Mouse (Mus musculus): ENCODE measurements at regions not wholly inside any gene's neighbourhood (a gene's known extent, or its start where the extent isn't known, plus 50 kb on each side); places are given as distances from the start of the nearest gene placed in this dataset.

GRCm38 (mm10) chr4:21616116-21616515 is 69.6 kb downstream of the Prdm13 start:
- Histone ChIP-seq H3K27me3 (no peaks in the 10 kb centered on the region), H3K4me1 (peaks cover 4% of the 10 kb centered on the region; the same call in 1 of the 2 replicates), H3K9ac (replicated peaks) (no peak overlapping the region), H3K27ac (replicated peaks) (no peak overlapping the region), H3K4me3 (no peak overlapping the region), H3K36me3 (no peaks in the 10 kb centered on the region), H3K4me2 (replicated peaks) (no peak overlapping the region), H3K9me3 (no peaks in the 10 kb centered on the region)
- 86% methylated on average over 5 of the region's 5 CpGs for WGBS
- no peak for ATAC-seq (replicated peaks)

DNA sequence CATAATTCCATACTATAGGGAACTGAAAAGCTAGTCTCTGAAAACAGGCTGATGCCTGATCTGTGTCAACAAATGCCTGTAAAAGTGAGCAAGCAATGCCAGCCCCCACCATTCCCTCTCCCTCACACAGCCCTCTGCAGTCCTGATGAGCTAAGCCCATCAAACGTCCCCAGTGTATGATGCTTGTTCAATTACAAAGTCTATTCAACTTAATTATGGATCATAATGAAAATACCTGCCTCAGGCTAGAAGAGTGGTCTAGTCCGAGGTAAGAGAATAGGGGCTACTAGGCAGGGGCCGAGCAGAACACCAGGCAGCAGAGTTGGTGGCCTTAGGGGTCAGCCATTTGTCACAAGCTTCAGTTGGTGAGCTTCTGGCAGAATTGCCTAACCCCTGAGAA is 71.3 kb downstream of the Prdm13 start:
- WGBS: 36% methylated on average over 3 of the region's 3 CpGs
- no peak for ATAC-seq (replicated peaks)
- H3K9me3 ChIP-seq: no peaks in the 10 kb centered on the region

DNA sequence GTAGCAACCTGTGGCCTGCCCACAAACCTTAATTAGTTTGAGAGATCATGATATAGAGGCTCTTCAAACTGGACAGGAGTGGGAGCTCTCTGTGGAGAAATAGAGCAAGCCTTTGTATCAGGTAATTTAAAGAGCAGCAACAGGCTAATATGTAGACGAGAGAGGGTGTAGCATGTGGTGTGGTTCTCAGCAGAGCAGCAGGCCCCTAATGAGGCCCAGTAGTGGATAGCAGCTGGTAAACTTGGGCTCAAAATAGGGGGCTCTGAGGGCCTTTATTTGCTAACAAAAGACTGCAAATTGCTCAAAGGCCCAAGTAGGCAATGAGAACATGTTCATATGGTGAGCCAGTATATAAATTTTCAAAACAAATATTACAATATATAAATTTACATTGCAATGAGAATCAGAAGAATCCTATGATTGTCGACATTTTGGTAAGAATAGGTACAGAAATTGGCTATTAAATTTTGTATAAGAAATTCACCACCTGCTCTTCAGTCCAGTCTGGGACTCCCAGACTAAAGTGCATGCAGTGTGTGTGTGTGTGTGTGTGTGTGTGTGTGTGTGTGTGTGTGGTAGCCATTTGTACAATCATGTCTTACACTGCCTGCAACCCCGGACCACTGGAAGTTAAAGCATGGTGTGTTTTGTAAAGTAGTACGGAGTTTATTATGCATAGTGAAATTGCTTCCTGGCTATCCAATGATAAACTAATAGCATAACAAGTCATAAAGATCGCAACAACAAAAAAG is 74.1 kb downstream of the Prdm13 start:
- no peak overlapping the region for H3K9ac ChIP-seq (replicated peaks)
- no peak overlapping the region for H3K4me3 ChIP-seq
- no peak overlapping the region for H3K4me2 ChIP-seq (replicated peaks)
- peaks cover 4% of the 10 kb centered on the region; the same call in 1 of the 2 replicates for H3K4me1 ChIP-seq
- ATAC-seq (replicated peaks): peak; percentile 79
- no peaks in the 10 kb centered on the region for H3K27me3 ChIP-seq
- H3K9me3 ChIP-seq: no peaks in the 10 kb centered on the region
- no peaks in the 10 kb centered on the region for H3K36me3 ChIP-seq
- WGBS: 47% methylated on average over 5 of the region's 5 CpGs
- H3K27ac ChIP-seq (replicated peaks): no peak overlapping the region

More for the DNA sequence above, 71.3 kb downstream of the Prdm13 start:
- no peak overlapping the region for H3K4me3 ChIP-seq
- no peak overlapping the region for H3K9ac ChIP-seq (replicated peaks)
- H3K27me3 ChIP-seq: no peaks in the 10 kb centered on the region
- no peak overlapping the region for H3K27ac ChIP-seq (replicated peaks)
- no peaks in the 10 kb centered on the region for H3K36me3 ChIP-seq
- H3K4me2 ChIP-seq (replicated peaks): no peak overlapping the region
- H3K4me1 ChIP-seq: peaks cover 4% of the 10 kb centered on the region; the same call in 1 of the 2 replicates

DNA sequence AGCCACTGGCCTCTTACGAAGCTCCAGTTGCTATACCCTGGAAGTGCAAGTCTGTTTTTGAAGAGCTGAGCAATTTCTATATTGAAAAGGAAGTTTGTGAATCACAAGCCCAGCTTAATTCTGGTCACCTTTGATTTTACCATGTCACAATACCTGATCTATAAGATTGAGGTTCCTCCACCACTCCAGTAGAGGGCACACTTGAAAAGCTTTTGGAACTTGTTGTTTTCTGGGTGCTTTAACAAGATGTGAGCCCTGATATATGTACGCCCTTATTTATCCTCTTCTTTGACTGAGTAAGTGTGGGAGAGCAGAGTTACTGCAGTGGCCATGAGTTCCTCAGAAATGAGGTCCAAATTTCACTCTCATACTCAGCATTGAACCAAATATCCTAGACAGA is 87.7 kb downstream of the Prdm13 start:
- no peaks in the 10 kb centered on the region for H3K27me3 ChIP-seq
- H3K9me3 ChIP-seq: no peaks in the 10 kb centered on the region
- no peak overlapping the region for H3K9ac ChIP-seq (replicated peaks)
- no peaks in the 10 kb centered on the region for H3K4me1 ChIP-seq
- no peak overlapping the region for H3K27ac ChIP-seq (replicated peaks)
- H3K36me3 ChIP-seq: no peaks in the 10 kb centered on the region
- H3K4me3 ChIP-seq: no peak overlapping the region
- H3K4me2 ChIP-seq (replicated peaks): no peak overlapping the region
- no peak for ATAC-seq (replicated peaks)
- 54% methylated on average over 2 of the region's 2 CpGs for WGBS

- WGBS: 77% methylated on average over 3 of the region's 3 CpGs
- ATAC-seq (replicated peaks): no peak
- no peak overlapping the region for H3K9ac ChIP-seq (replicated peaks)
- no peaks in the 10 kb centered on the region for H3K27me3 ChIP-seq
- no peaks in the 10 kb centered on the region for H3K4me1 ChIP-seq
- no peak overlapping the region for H3K27ac ChIP-seq (replicated peaks)
- H3K4me2 ChIP-seq (replicated peaks): no peak overlapping the region
- no peak overlapping the region for H3K4me3 ChIP-seq
- no peaks in the 10 kb centered on the region for H3K9me3 ChIP-seq
- no peaks in the 10 kb centered on the region for H3K36me3 ChIP-seq
Measured at GRCm38 (mm10) chr4:21547771-21548170, 138.0 kb downstream of the Prdm13 start.

GRCm38 (mm10) chr4:21539583-21539982 is 146.2 kb downstream of the Prdm13 start:
- no peaks in the 10 kb centered on the region for H3K9me3 ChIP-seq
- H3K9ac ChIP-seq (replicated peaks): no peak overlapping the region
- H3K27me3 ChIP-seq: no peaks in the 10 kb centered on the region
- no peak overlapping the region for H3K4me2 ChIP-seq (replicated peaks)
- no peak overlapping the region for H3K4me3 ChIP-seq
- 87% methylated on average over 2 of the region's 2 CpGs for WGBS
- no peaks in the 10 kb centered on the region for H3K36me3 ChIP-seq
- H3K4me1 ChIP-seq: no peaks in the 10 kb centered on the region
- H3K27ac ChIP-seq (replicated peaks): no peak overlapping the region
- no peak for ATAC-seq (replicated peaks)

- ATAC-seq (replicated peaks): peak; percentile 58; the same call in 1 of the 2 replicates
- Histone ChIP-seq H3K27ac (replicated peaks) (no peak overlapping the region), H3K4me3 (no peak overlapping the region), H3K4me2 (replicated peaks) (no peak overlapping the region), H3K9me3 (no peaks in the 10 kb centered on the region), H3K27me3 (no peaks in the 10 kb centered on the region), H3K36me3 (no peaks in the 10 kb centered on the region), H3K4me1 (no peaks in the 10 kb centered on the region), H3K9ac (replicated peaks) (no peak overlapping the region)
- WGBS: 33% methylated on average over 2 of the region's 2 CpGs
Measured at GRCm38 (mm10) chr4:21535973-21536372, 149.8 kb downstream of the Prdm13 start.

DNA sequence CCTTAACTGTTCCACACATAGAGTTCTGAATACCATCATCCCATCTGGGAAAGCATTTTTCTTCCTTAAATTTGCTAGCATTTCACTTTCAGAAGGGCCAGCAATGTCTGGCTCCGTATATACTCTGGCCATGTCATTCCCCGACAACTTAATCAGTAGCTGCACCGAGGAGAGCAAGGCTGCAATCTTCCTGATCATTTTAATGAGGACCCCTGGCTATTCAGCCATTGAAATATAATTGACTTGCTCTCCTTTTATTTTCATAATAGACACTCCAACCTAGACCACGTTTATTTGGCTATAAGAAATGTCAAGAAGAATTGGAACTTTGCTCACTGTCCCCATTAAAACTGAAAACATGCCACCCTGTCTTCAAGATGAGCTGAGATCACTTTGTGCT is 153.6 kb downstream of the Prdm13 start:
- ATAC-seq (replicated peaks): no peak
- Histone ChIP-seq H3K4me1 (no peaks in the 10 kb centered on the region), H3K36me3 (no peaks in the 10 kb centered on the region), H3K9ac (replicated peaks) (no peak overlapping the region), H3K9me3 (no peaks in the 10 kb centered on the region), H3K4me2 (replicated peaks) (no peak overlapping the region), H3K27me3 (no peaks in the 10 kb centered on the region), H3K4me3 (no peak overlapping the region), H3K27ac (replicated peaks) (no peak overlapping the region)
- WGBS: 20% methylated on average over 4 of the region's 4 CpGs

Data from forebrain, embryonic 15.5 days (tissue).